Mouse (Mus musculus) colon, adult 2 months (tissue): ENCODE results near the gene Trak2. TPM values are rescaled to one million over a fixed set of nuclear protein-coding genes. Genes with fewer than 3 reads are reported as not detected.

Source experiments
- polyA plus RNA-seq: library from polyadenylated mRNA; depleted of rRNA; stranded (reverse); fragments of >200 nt; gene quantifications from 2 replicates; pipeline ENCODE4 v1.2.3, GENCODE M21; 2012; rRNA removed

Trak2 gene
- 22.7 and 25.5 TPM in 2 replicates for polyA plus RNA-seq

DNA sequence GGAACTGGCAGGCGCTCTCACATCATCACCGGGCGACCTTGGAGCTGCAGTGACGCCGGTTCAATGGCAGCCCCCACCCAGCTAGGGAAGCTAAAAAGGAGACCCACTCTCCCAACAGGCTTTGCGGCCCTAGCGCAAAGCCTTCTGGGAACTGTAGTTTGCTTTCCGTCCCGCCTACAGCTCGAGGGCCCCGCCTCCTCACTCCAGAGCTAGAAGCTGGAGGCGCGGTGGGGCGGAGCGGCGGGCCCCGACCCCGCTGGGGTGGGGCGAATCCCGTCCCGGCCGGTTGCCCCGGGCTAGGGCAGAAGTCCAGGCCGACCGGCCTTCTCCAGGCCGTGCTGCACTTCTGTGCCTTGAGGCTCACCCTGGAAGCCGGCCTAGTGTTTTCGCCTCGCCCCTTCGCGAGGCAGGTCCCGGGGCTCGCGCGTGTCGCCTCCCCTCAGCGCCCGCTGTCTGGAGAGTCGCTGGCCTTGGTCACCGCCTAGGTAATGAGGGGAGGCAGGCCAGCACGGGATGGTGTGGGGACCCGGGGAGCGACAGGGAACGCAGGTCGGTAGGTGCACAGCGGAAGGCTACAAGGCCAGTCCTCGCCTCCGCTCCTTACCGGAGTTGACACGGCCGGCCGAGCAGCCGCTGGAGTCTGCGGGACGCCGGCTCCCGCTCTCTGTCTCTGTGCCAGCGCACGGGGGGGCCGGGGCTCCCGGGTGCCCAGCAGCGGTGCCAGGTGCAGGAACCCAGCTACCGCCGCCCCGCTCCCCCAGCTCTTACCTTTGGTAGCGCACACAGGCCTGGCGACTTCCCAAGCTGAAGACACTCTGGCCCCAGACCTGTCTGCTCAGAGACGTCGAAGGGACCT is at the start of gene Trak2, which contains the start of gene Stradb:
Gene Trak2 (minus strand): TSS at position 65 of the 856 bp plus-strand sequence.
Gene Stradb (plus strand): TSS at position 157 of the 856 bp plus-strand sequence.

Other genes with a start within 250 kb of the Trak2 start
- gene Casp8, start 178.1 kb downstream of the Trak2 start, polyA plus RNA-seq, result 7.9 and 8.3 TPM in 2 replicates
- 6.9 and 8.2 TPM in 2 replicates for gene Stradb, start 92 bp upstream of the Trak2 start, polyA plus RNA-seq
- gene C2cd6, start 121.5 kb upstream of the Trak2 start, polyA plus RNA-seq, result not detected in 2 replicates
- 1.1 and 1.8 TPM in 2 replicates for gene Tmem237, start 147.0 kb upstream of the Trak2 start, polyA plus RNA-seq
- gene Mpp4, start 190.0 kb upstream of the Trak2 start, polyA plus RNA-seq, result 0.34 and 0.48 TPM in 2 replicates